Mouse (Mus musculus): ENCODE data around the gene Isy1. TPM values are rescaled to one million over a fixed set of nuclear protein-coding genes. Genes with fewer than 3 reads are reported as not detected.

The Isy1 gene
- polyA plus RNA-seq, 1 experiment from 2014 or later, result 19.8 TPM

DNA sequence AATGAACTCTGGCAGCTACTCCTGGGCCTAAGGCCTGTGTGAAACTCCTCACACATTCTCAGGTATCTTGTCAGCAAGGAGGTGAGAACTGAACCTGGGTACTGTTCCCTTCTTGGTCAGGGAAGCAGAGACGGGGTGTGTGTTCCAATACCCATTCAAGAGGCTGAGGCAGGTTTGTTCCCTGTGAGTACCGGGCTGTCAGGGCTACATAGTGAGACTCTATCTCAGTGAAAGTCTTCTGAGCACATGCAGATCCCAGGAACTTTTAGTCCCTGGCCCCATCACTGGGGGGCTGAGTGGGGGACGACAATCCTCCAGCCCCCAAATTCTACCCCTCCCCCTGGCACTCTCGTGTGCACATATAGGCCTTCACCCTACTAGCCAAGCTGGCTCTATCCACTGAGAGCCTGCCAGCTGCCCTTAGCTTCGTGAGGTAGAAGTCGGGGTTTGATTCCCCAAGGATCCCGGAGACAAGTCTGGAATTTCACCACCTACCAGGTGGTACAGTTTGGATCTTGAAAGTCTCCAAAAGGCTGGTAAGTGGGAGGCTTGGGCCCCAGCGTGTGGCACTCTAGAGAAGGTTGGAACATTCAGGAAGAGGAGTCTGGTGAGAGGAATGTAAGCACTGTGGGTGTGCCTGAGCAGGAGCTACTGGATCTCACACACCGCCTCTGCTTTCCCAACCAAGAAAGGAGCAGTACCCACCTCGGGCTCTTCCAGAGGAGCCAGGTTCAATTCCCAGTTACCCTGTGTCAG lies 57.9 kb downstream of the Isy1 start:
- TF ChIP-seq CTCF (IDR thresholded peaks at IDR 0.05; ENCODE audit: low read depth) (no peak), EP300 (IDR thresholded peaks at IDR 0.05; ENCODE audit: low read depth) (no peak)
- WGBS (ENCODE audit: insufficient replicate concordance), result 80% methylated on average over 10 of the region's 10 CpGs
- ATAC-seq, result no peak
- H3K4me1 ChIP-seq (ENCODE audit: insufficient read depth), result peaks cover 24% of the 10 kb centered on the region
- no peak overlapping the region for H3K4me2 ChIP-seq (ENCODE audit: low read depth, low read length)
- no peak for DNase-seq
- no peak overlapping the region for H3K4me3 ChIP-seq (ENCODE audit: low read depth, low read length)
- no peak overlapping the region for H3K27ac ChIP-seq (ENCODE audit: low read depth)
- H3K9ac ChIP-seq (replicated peaks), result no peak overlapping the region
- H3K9me3 ChIP-seq (ENCODE audit: low read length), result no peaks in the 10 kb centered on the region
- H3K27me3 ChIP-seq (ENCODE audit: insufficient read depth, low read length), result no peaks in the 10 kb centered on the region
- H3K36me3 ChIP-seq (replicated peaks; ENCODE audit: insufficient read depth, low read length), result no peaks in the 10 kb centered on the region

DNA sequence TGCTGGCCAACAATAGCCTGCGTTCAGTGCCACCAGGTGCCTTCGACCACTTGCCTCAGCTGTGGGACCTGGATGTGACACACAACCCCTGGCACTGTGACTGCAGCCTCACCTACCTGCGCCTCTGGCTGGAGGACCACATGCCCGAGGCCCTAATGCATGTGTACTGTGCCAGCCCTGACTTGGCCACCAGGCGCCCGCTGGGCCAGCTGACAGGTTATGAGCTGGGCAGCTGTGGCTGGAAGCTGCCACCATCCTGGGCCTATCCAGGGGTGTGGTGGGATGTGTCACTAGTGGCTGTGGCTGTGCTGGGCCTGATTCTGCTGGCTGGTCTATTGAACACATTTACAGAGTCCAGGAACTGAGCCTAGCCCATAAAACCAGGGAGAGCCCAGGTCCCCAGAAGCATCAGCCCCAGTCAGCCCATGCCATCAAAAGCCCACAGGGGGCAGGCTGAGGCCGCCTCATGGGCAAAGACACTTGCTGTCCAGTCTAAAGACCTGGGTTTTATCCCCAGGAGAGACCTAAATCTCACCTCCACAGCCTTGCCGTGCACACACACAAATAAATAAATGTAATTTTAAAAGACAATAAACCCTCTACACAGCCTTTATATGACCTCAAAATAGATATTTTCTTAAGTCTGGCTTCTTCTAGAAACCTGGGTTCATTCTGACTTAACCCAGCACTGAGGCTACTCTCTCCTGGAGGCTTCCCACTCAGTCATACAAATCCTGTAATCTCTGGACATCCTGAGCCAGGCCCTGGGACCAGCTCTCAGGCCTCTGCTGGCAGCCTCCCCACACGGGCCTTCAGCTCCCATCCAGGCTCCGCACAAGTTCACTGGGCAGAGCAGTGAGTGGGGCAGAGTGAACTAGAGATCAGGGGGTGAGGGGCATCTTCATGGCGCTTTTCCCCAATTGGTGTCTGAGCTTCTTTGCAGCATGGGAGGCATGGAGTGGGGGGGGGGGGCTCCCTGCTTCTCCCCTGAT lies 59.1 kb downstream of the Isy1 start:
- DNase-seq (no peak), ATAC-seq (no peak)
- H3K4me2 ChIP-seq (ENCODE audit: low read depth, low read length), result no peak overlapping the region
- WGBS (ENCODE audit: insufficient replicate concordance), result 81% methylated on average over 11 of the region's 11 CpGs
- H3K4me1 ChIP-seq (ENCODE audit: insufficient read depth), result peaks cover 24% of the 10 kb centered on the region
- no peak for TF ChIP-seq EP300 (IDR thresholded peaks at IDR 0.05; ENCODE audit: low read depth)
- TF ChIP-seq CTCF (IDR thresholded peaks at IDR 0.05; ENCODE audit: low read depth), result peak; percentile 61
- H3K36me3 ChIP-seq (replicated peaks; ENCODE audit: insufficient read depth, low read length), result no peaks in the 10 kb centered on the region
- H3K27me3 ChIP-seq (ENCODE audit: insufficient read depth, low read length), result no peaks in the 10 kb centered on the region
- H3K27ac ChIP-seq (ENCODE audit: low read depth), result no peak overlapping the region
- no peak overlapping the region for H3K9ac ChIP-seq (replicated peaks)
- H3K9me3 ChIP-seq (ENCODE audit: low read length), result no peaks in the 10 kb centered on the region
- no peak overlapping the region for H3K4me3 ChIP-seq (ENCODE audit: low read depth, low read length)

GRCm38 (mm10) chr6:87778294-87779173 lies 60.1 kb downstream of the Isy1 start:
- Histone ChIP-seq H3K4me3 (ENCODE audit: low read depth, low read length) (no peak overlapping the region), H3K36me3 (replicated peaks; ENCODE audit: insufficient read depth, low read length) (no peaks in the 10 kb centered on the region), H3K9me3 (ENCODE audit: low read length) (no peaks in the 10 kb centered on the region), H3K4me2 (ENCODE audit: low read depth, low read length) (no peak overlapping the region), H3K27me3 (ENCODE audit: insufficient read depth, low read length) (no peaks in the 10 kb centered on the region), H3K27ac (ENCODE audit: low read depth) (peak overlapping the region; percentile 56), H3K4me1 (ENCODE audit: insufficient read depth) (peaks cover 24% of the 10 kb centered on the region), H3K9ac (replicated peaks) (peak overlapping the region; percentile 11; the same call in 1 of the 2 replicates)
- WGBS (ENCODE audit: insufficient replicate concordance), result 50% methylated on average over 11 of the region's 11 CpGs
- ATAC-seq (no peak), DNase-seq (peak; percentile 29)
- TF ChIP-seq CTCF (IDR thresholded peaks at IDR 0.05; ENCODE audit: low read depth), result no peak
- TF ChIP-seq EP300 (IDR thresholded peaks at IDR 0.05; ENCODE audit: low read depth), result no peak

GRCm38 (mm10) chr6:87777842-87778241 lies 60.8 kb downstream of the Isy1 start, which contains the start of gene Gp9:
Gene Gp9 (plus strand): TSS chr6:87778072.
- Histone ChIP-seq H3K27me3 (ENCODE audit: insufficient read depth, low read length) (no peaks in the 10 kb centered on the region), H3K4me3 (ENCODE audit: low read depth, low read length) (peak within 1 kb of the TSS; percentile 15; the same call in 1 of the 2 replicates), H3K4me2 (ENCODE audit: low read depth, low read length) (peak within 1 kb of the TSS; percentile 62), H3K27ac (ENCODE audit: low read depth) (peak within 1 kb of the TSS; percentile 80), H3K36me3 (replicated peaks; ENCODE audit: insufficient read depth, low read length) (no peaks in the 10 kb centered on the region), H3K4me1 (ENCODE audit: insufficient read depth) (peaks cover 24% of the 10 kb centered on the region), H3K9ac (replicated peaks) (peak within 1 kb of the TSS; percentile 44), H3K9me3 (ENCODE audit: low read length) (no peaks in the 10 kb centered on the region)
- TF ChIP-seq CTCF (IDR thresholded peaks at IDR 0.05; ENCODE audit: low read depth) (no peak), EP300 (IDR thresholded peaks at IDR 0.05; ENCODE audit: low read depth) (no peak)
- WGBS (ENCODE audit: insufficient replicate concordance), result 28% methylated on average over 2 of the region's 2 CpGs
- peak; percentile 18 for DNase-seq
- no peak for ATAC-seq

- no peaks in the 10 kb centered on the region for H3K9me3 ChIP-seq (ENCODE audit: low read length)
- WGBS (ENCODE audit: insufficient replicate concordance), result 53% methylated on average over 1 of the region's 1 CpGs
- H3K4me3 ChIP-seq (ENCODE audit: low read depth, low read length), result peak overlapping the region; percentile 15; the same call in 1 of the 2 replicates
- H3K4me2 ChIP-seq (ENCODE audit: low read depth, low read length), result peak overlapping the region; percentile 62
- H3K4me1 ChIP-seq (ENCODE audit: insufficient read depth), result peaks cover 24% of the 10 kb centered on the region
- H3K27ac ChIP-seq (ENCODE audit: low read depth), result peak overlapping the region; percentile 80
- H3K9ac ChIP-seq (replicated peaks), result peak overlapping the region; percentile 44
- TF ChIP-seq CTCF (IDR thresholded peaks at IDR 0.05; ENCODE audit: low read depth) (no peak), EP300 (IDR thresholded peaks at IDR 0.05; ENCODE audit: low read depth) (no peak)
- H3K36me3 ChIP-seq (replicated peaks; ENCODE audit: insufficient read depth, low read length), result no peaks in the 10 kb centered on the region
- no peaks in the 10 kb centered on the region for H3K27me3 ChIP-seq (ENCODE audit: insufficient read depth, low read length)
- ATAC-seq (no peak), DNase-seq (peak; percentile 16)
These were observed 61.9 kb downstream of the Isy1 start for GRCm38 (mm10) chr6:87776663-87777062.

Data from liver, postnatal 0 days (tissue).